Mouse (Mus musculus) CH12.LX (cell line): ENCODE results near the gene Olfr1020. TPM values are rescaled to one million over a fixed set of nuclear protein-coding genes. Genes with fewer than 3 reads are reported as not detected.

Experiments
- DNase-seq: peaks from one replicate; pipeline ENCODE4 v3.0.0-alpha.2; 2013; ENCODE audit errors: extremely low read depth
- H3K27ac ChIP-seq: 2 replicates; pipeline ENCODE4 v1.5.1; 2012; ENCODE audit warnings: low read depth, mild to moderate bottlenecking, control low read depth, moderate library complexity; ENCODE audit not compliant: insufficient read depth
- H3K27me3 ChIP-seq: replicated peaks from 2 replicates; pipeline ENCODE3; 2012; ENCODE audit warnings: inconsistent platforms
- H3K36me3 ChIP-seq, 2 experiments: replicated peaks in 1 of 2; 2 replicates each; pipeline versions ENCODE3 to v1.6.1; 2012; ENCODE audit warnings: inconsistent platforms in 1 of 2, low read length in 1 of 2, mild to moderate bottlenecking in 1 of 2, mixed read lengths in 1 of 2, moderate library complexity in 1 of 2; ENCODE audit not compliant: control insufficient read depth in 1 of 2, insufficient read depth in 1 of 2
- H3K4me1 ChIP-seq, 2 experiments: 2 replicates each; pipeline ENCODE4 v1.6.1; 2012; ENCODE audit warnings: inconsistent platforms in 1 of 2, moderate library complexity in 1 of 2; ENCODE audit not compliant: insufficient read depth in 2 of 2, control insufficient read depth in 1 of 2
- H3K4me2 ChIP-seq: 2 replicates; pipeline ENCODE4 v1.6.1; 2012; ENCODE audit warnings: low read depth, mild to moderate bottlenecking, control low read depth; ENCODE audit not compliant: poor library complexity, insufficient read depth, severe bottlenecking
- H3K4me3 ChIP-seq, 3 experiments: fragments of 150-350 bp in 1 of 3; sonication (generic) in 1 of 3; replicated peaks in 1 of 3; 2 replicates each; pipeline versions ENCODE3 to v1.5.1; 2011 to 2012; ENCODE audit warnings: low read depth in 2 of 3, low read length in 2 of 3, mild to moderate bottlenecking in 2 of 3, moderate library complexity in 2 of 3, control low read depth in 1 of 3, improper control_type of control experiment in 1 of 3, inconsistent platforms in 1 of 3, mixed read lengths in 1 of 3; ENCODE audit not compliant: poor library complexity in 1 of 3
- H3K79me2 ChIP-seq: replicated peaks from 2 replicates; pipeline ENCODE4 v1.6.1; 2012; ENCODE audit warnings: mild to moderate bottlenecking, moderate library complexity; ENCODE audit not compliant: control insufficient read depth, poor library complexity, insufficient read depth, severe bottlenecking; ENCODE audit errors: extremely low read depth
- H3K9ac ChIP-seq: 2 replicates; pipeline ENCODE4 v1.6.1; 2012; ENCODE audit warnings: low read depth, mild to moderate bottlenecking, control low read depth, moderate library complexity; ENCODE audit not compliant: insufficient read depth
- H3K9me3 ChIP-seq: replicated peaks from 2 replicates; pipeline ENCODE3; 2012; ENCODE audit warnings: low read length, inconsistent platforms, mixed read lengths
- CHD1 ChIP-seq: IDR thresholded peaks from 2 replicates; pipeline ENCODE4 v1.6.1; 2012; ENCODE audit warnings: low read depth, low read length, improper control_type of control experiment, inconsistent platforms
- CHD2 ChIP-seq: IDR thresholded peaks from 2 replicates; pipeline ENCODE4 v1.6.1; 2011; ENCODE audit warnings: low read length, improper control_type of control experiment
- CTCF ChIP-seq, 2 experiments: IDR thresholded peaks in 1 of 2; conservative IDR thresholded peaks in 1 of 2; 2 replicates each; pipeline ENCODE4 v1.5.1; 2011 to 2012; ENCODE audit warnings: low read depth in 2 of 2, low read length in 2 of 2, improper control_type of control experiment in 1 of 2, inconsistent platforms in 1 of 2, mild to moderate bottlenecking in 1 of 2, moderate library complexity in 1 of 2
- E2F4 ChIP-seq: IDR thresholded peaks from 2 replicates; pipeline ENCODE4 v1.6.1; 2011; ENCODE audit warnings: low read depth, low read length, improper control_type of control experiment; ENCODE audit not compliant: insufficient replicate concordance
- ETS1 ChIP-seq: conservative IDR thresholded peaks from 2 replicates; pipeline ENCODE4 v1.6.1; 2012; ENCODE audit warnings: low read depth, mild to moderate bottlenecking, inconsistent platforms, low read length, improper control_type of control experiment, moderate library complexity
- HCFC1 ChIP-seq: IDR thresholded peaks from 2 replicates; pipeline ENCODE4 v1.6.1; 2012; ENCODE audit warnings: low read depth, mild to moderate bottlenecking, inconsistent platforms, low read length, improper control_type of control experiment
- IRF4 ChIP-seq: IDR thresholded peaks from 2 replicates; pipeline ENCODE4 v1.6.1; 2014; ENCODE audit warnings: low read depth, mild to moderate bottlenecking, inconsistent platforms, low read length, improper control_type of control experiment
- JUN ChIP-seq: IDR thresholded peaks from 2 replicates; pipeline ENCODE4 v1.6.1; 2011; ENCODE audit warnings: low read depth, mild to moderate bottlenecking, low read length, improper control_type of control experiment, moderate library complexity; ENCODE audit not compliant: insufficient read depth
- KAT2A ChIP-seq: IDR thresholded peaks from 2 replicates; pipeline ENCODE4 v1.6.1; 2012; ENCODE audit warnings: low read length, improper control_type of control experiment, inconsistent platforms; ENCODE audit not compliant: insufficient replicate concordance
- MAFK ChIP-seq: IDR thresholded peaks from 2 replicates; pipeline ENCODE4 v1.6.1; 2011; ENCODE audit warnings: low read length, improper control_type of control experiment; ENCODE audit not compliant: insufficient replicate concordance
- MAZ ChIP-seq: IDR thresholded peaks from 2 replicates; pipeline ENCODE4 v1.6.1; 2012; ENCODE audit warnings: low read depth, mild to moderate bottlenecking, inconsistent platforms, low read length, improper control_type of control experiment, moderate library complexity
- MEF2A ChIP-seq: IDR thresholded peaks from 2 replicates; pipeline ENCODE4 v1.6.1; 2014; ENCODE audit warnings: low read depth, mild to moderate bottlenecking, inconsistent platforms, low read length, improper control_type of control experiment, borderline replicate concordance
- MYC ChIP-seq: IDR thresholded peaks from 2 replicates; pipeline ENCODE4 v1.6.1; 2011; ENCODE audit warnings: low read depth, mild to moderate bottlenecking, improper control_type of control experiment, low read length
- NELFE ChIP-seq: IDR thresholded peaks from 2 replicates; pipeline ENCODE4 v1.6.1; 2011; ENCODE audit warnings: low read depth, low read length, improper control_type of control experiment
- NRF1 ChIP-seq: IDR thresholded peaks from 2 replicates; pipeline ENCODE4 v1.6.1; 2014; ENCODE audit warnings: low read depth, mild to moderate bottlenecking, inconsistent platforms, low read length, improper control_type of control experiment, moderate library complexity
- PAX5 ChIP-seq: IDR thresholded peaks from 2 replicates; pipeline ENCODE4 v1.6.1; 2012; ENCODE audit warnings: low read length, inconsistent platforms, mixed read lengths
- POLR2A ChIP-seq: IDR thresholded peaks from 2 replicates; pipeline ENCODE4 v1.6.1; 2011; ENCODE audit warnings: low read depth, mild to moderate bottlenecking, improper control_type of control experiment, low read length
- POLR2AphosphoS2 ChIP-seq: IDR thresholded peaks from 2 replicates; pipeline ENCODE4 v1.6.1; 2011; ENCODE audit warnings: low read depth, low read length, improper control_type of control experiment
- RCOR1 ChIP-seq: conservative IDR thresholded peaks from 2 replicates; pipeline ENCODE4 v1.6.1; 2012; ENCODE audit warnings: low read depth, mild to moderate bottlenecking, inconsistent platforms, low read length, improper control_type of control experiment
- SIN3A ChIP-seq: IDR thresholded peaks from 2 replicates; pipeline ENCODE4 v1.6.1; 2012; ENCODE audit warnings: low read length, improper control_type of control experiment, inconsistent platforms
- TBP ChIP-seq: conservative IDR thresholded peaks from 2 replicates; pipeline ENCODE4 v1.6.1; 2011; ENCODE audit warnings: low read depth, low read length, improper control_type of control experiment
- TCF12 ChIP-seq: IDR thresholded peaks from 2 replicates; pipeline ENCODE4 v1.6.1; 2014; ENCODE audit warnings: low read depth, mild to moderate bottlenecking, inconsistent platforms, low read length, improper control_type of control experiment
- UBTF ChIP-seq: IDR thresholded peaks from 2 replicates; pipeline ENCODE4 v1.6.1; 2012; ENCODE audit warnings: low read depth, mild to moderate bottlenecking, inconsistent platforms, low read length, improper control_type of control experiment, moderate library complexity
- ZC3H11A ChIP-seq: IDR thresholded peaks from 2 replicates; pipeline ENCODE4 v1.6.1; 2012; ENCODE audit warnings: low read depth, mild to moderate bottlenecking, inconsistent platforms, low read length, improper control_type of control experiment
- ZKSCAN1 ChIP-seq: IDR thresholded peaks from 2 replicates; pipeline ENCODE4 v1.6.1; 2012; ENCODE audit warnings: low read depth, inconsistent platforms, low read length, improper control_type of control experiment, borderline replicate concordance
- ZMIZ1 ChIP-seq: IDR thresholded peaks from 2 replicates; pipeline ENCODE4 v1.6.1; 2012; ENCODE audit warnings: low read depth, mild to moderate bottlenecking, inconsistent platforms, low read length, improper control_type of control experiment
- dilution Hi-C: fragments of 300-500 bp; cut with MboI; formaldehyde crosslinking; loops from 2 replicates; pipeline ENCODE4 v1.14.3; 2020; ENCODE audit warnings: low sequenced_read_pairs; ENCODE audit not compliant: extremely low pct_unique_long_range_greater_than_20kb, extremely low pct_ligation_motif_present
- in situ Hi-C: fragments of 300-500 bp; cut with MboI; formaldehyde crosslinking; loops from 3 replicates; pipeline ENCODE4 v1.14.3; 2019; ENCODE audit warnings: low sequenced_read_pairs, low pct_ligation_motif_present, low pct_unique_long_range_greater_than_20kb, mixed read lengths
- polyA plus RNA-seq: library from polyadenylated mRNA; unstranded; fragments of >175 nt; gene quantifications from 2 replicates; pipeline ENCODE4 v1.2.1, GENCODE M21; 2012; ENCODE audit warnings: low read depth; ENCODE audit not compliant: insufficient read length
- total RNA-seq, 2 experiments: library from RNA; depleted of rRNA; stranded (reverse); fragments of 300-350 nt in 1 of 2; fragments of >200 nt in 1 of 2; gene quantifications; 2 replicates each; pipeline ENCODE4 v1.2.3; 2012 to 2014

Olfr1020 gene
- not detected in 2 replicates for total RNA-seq (2012; rRNA removed)
- total RNA-seq (2014; rRNA removed), result not detected in 2 replicates
- not detected in 2 replicates for polyA plus RNA-seq

GRCm38 (mm10) chr2:85846730-85847129, at the start of gene Olfr1020:
Gene Olfr1020 (plus strand): TSS chr2:85847030.
- Histone ChIP-seq H3K4me3 (no peak within 1 kb of the TSS), H3K4me2 (no peak within 1 kb of the TSS), H3K79me2 (no peaks in the 10 kb centered on the region), H3K36me3 (no peaks in the 10 kb centered on the region), H3K4me1 (no peaks in the 10 kb centered on the region), H3K27me3 (no peaks in the 10 kb centered on the region), H3K27ac (no peak within 1 kb of the TSS), H3K9me3 (peaks cover 8% of the 10 kb centered on the region), H3K9ac (no peak within 1 kb of the TSS)
- no peak for TF ChIP-seq RCOR1
- no peak for TF ChIP-seq PAX5
- no peak for TF ChIP-seq MAZ
- no peak for TF ChIP-seq JUN
- no peak for TF ChIP-seq POLR2AphosphoS2
- TF ChIP-seq MYC, result no peak
- in situ Hi-C loops, result no loop called here
- dilution Hi-C loops, result no loop called here
- DNase-seq, result no peak

- TF ChIP-seq RCOR1 (no peak), TBP (no peak), UBTF (no peak), CTCF (conservative IDR thresholded peaks at IDR 0.05 in 1 of 2, IDR thresholded peaks at IDR 0.05 in 1 of 2; ENCODE audit: low read depth in 2 of 2, low read length in 2 of 2) (no peak), POLR2A (no peak), ETS1 (no peak), MAZ (no peak), KAT2A (no peak), CHD2 (no peak), MEF2A (no peak), NELFE (no peak)
- TF ChIP-seq, all 38 proteins: peak for 0
Observed at GRCm38 (mm10) chr2:85802444-85802843, 44.4 kb upstream of the Olfr1020 start, which contains the start of gene Olfr1016. Gene Olfr1016 (minus strand): TSS chr2:85802544.

GRCm38 (mm10) chr2:85804501-85804900, 42.3 kb upstream of the Olfr1020 start:
- Histone ChIP-seq H3K4me3 (no peak overlapping the region), H3K27me3 (no peaks in the 10 kb centered on the region), H3K36me3 (no peaks in the 10 kb centered on the region), H3K9me3 (peaks cover 18% of the 10 kb centered on the region), H3K4me2 (no peak overlapping the region), H3K27ac (no peak overlapping the region), H3K9ac (no peak overlapping the region), H3K4me1 (no peaks in the 10 kb centered on the region), H3K79me2 (no peaks in the 10 kb centered on the region)
- dilution Hi-C loops (no loop called here), in situ Hi-C loops (no loop called here)
- DNase-seq, result no peak
- no peak for TF ChIP-seq TBP
- TF ChIP-seq HCFC1, result no peak
- no peak for TF ChIP-seq SIN3A
- no peak for TF ChIP-seq E2F4
- TF ChIP-seq ETS1, result no peak
- no peak for TF ChIP-seq ZKSCAN1
- TF ChIP-seq ZC3H11A, result no peak
- no peak for TF ChIP-seq CHD1
- TF ChIP-seq POLR2A, result no peak
- no peak for TF ChIP-seq MAFK
- no peak for TF ChIP-seq ZMIZ1
- no peak for TF ChIP-seq NRF1
- no peak for TF ChIP-seq UBTF
- TF ChIP-seq JUN, result no peak
- TF ChIP-seq IRF4, result no peak
- no peak for TF ChIP-seq MEF2A
- no peak for TF ChIP-seq TCF12
- no peak for TF ChIP-seq CHD2

More at GRCm38 (mm10) chr2:85802444-85802843, 44.4 kb upstream of the Olfr1020 start, which contains the start of gene Olfr1016:
- H3K27ac ChIP-seq, result no peak within 1 kb of the TSS
- no peak for DNase-seq
- no peak within 1 kb of the TSS for H3K9ac ChIP-seq
- H3K36me3 ChIP-seq, result no peaks in the 10 kb centered on the region
- no peaks in the 10 kb centered on the region for H3K4me1 ChIP-seq
- H3K79me2 ChIP-seq, result no peaks in the 10 kb centered on the region
- peaks cover 15% of the 10 kb centered on the region for H3K9me3 ChIP-seq
- in situ Hi-C loops, result no loop called here
- no peaks in the 10 kb centered on the region for H3K27me3 ChIP-seq
- H3K4me2 ChIP-seq, result no peak within 1 kb of the TSS
- dilution Hi-C loops, result no loop called here
- H3K4me3 ChIP-seq, result no peak within 1 kb of the TSS
